Mouse (Mus musculus) gastrocnemius, adult 2 months (tissue): ENCODE data around the gene Sh3gl2. TPM values are rescaled to one million over a fixed set of nuclear protein-coding genes. Genes with fewer than 3 reads are reported as not detected.

ENCODE experiments used
- DNase-seq: peaks from one replicate; pipeline ENCODE4 v3.0.0; 2022
- H3K27ac ChIP-seq: fragments of 200-600 bp; 2 replicates; pipeline ENCODE4 v1.8.1; 2022; ENCODE audit warnings: mild to moderate bottlenecking
- H3K4me3 ChIP-seq: fragments of 200-600 bp; 2 replicates; pipeline ENCODE4 v1.8.1; 2022; ENCODE audit warnings: mild to moderate bottlenecking, moderate library complexity
- CTCF ChIP-seq: fragments of 200-600 bp; IDR thresholded peaks from 2 replicates; pipeline ENCODE4 v1.8.1; 2022; ENCODE audit warnings: antibody characterized with exemption, mild to moderate bottlenecking, moderate library complexity
- intact Hi-C: fragments of 180-260 bp; cut with DNase I; formaldehyde crosslinking; loops from one replicate; pipeline ENCODE4 v1.15.1; 2025
- total RNA-seq, 2 experiments: library from RNA; stranded (reverse); gene quantifications; 2 replicates each; pipeline ENCODE4 v1.2.3; 2021

The Sh3gl2 gene
- total RNA-seq, 2 experiments from 2014 or later: 0.61 to 0.79 TPM

DNA sequence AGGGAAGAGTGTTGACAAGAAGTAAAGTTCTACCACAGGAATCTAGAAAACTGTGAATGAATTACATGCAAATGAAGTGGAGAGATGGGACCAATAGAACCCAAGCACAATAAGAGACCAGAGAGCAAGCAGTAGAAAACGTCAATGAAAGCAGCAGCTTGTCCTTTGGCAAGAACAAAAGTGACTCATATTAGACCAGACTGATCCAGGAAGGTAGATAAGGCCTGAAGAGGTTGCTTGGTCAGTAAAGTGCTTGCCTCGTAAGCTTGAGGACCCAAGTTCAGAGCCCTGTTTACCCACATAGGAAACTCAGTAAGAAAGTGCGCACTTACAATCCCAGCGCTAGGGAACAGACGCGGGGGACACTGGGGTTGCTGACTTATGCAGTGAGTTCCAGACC, 215.5 kb downstream of the Sh3gl2 start:
- intact Hi-C loops: no loop called here
- Histone ChIP-seq H3K4me3 (no peak overlapping the region), H3K27ac (no peak overlapping the region)
- no peak for DNase-seq
- no peak for TF ChIP-seq CTCF

DNA sequence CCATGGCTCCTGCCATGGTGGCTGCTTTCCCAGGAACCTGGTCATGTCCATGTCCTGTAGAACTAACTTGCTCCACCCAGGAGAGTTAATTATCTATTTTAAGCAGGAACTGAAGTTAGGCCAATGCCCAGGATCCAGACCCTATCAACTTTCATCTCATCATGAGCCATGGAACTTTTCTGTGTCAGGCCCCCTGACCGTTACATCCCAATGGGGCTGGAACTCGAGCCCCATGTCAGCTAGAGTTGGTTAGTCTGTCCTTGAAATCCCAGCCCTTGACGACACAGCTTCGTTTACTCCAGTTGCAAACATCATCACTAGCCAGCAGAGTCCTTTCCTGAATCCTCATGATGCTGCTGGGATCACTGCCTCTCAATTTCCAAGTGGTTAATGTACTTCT, 221.3 kb downstream of the Sh3gl2 start:
- TF ChIP-seq CTCF: no peak
- peak overlapping the region; percentile 79 for H3K27ac ChIP-seq
- intact Hi-C loops: loop anchor here (1.0 kb wide), 1 partner anchor 8 kb away; no protein-coding TSS in a partner anchor
- peak; percentile 73 for DNase-seq
- no peak overlapping the region for H3K4me3 ChIP-seq

DNA sequence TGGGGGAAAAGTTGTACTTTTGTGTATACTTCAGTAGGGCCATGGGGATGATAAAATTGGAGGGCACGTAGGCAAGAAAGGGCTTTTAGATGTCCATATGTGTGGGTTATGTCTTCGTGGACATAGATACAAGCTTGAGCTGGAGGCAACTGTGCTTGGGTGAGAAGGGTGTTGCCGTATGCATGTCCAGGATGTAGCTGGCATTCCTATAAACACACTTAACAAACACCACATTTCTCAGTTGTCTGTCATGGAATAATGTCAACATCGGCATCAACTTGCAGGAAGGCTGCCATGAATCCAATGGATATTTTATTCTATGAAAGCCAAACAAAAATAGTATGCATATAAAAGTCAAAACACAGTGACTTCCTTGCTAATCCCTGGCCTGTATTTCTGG, 227.9 kb downstream of the Sh3gl2 start:
- intact Hi-C loops: no loop called here
- Histone ChIP-seq H3K27ac (no peak overlapping the region; the same call in 1 of the 2 replicates), H3K4me3 (no peak overlapping the region)
- no peak for TF ChIP-seq CTCF
- no peak for DNase-seq

DNA sequence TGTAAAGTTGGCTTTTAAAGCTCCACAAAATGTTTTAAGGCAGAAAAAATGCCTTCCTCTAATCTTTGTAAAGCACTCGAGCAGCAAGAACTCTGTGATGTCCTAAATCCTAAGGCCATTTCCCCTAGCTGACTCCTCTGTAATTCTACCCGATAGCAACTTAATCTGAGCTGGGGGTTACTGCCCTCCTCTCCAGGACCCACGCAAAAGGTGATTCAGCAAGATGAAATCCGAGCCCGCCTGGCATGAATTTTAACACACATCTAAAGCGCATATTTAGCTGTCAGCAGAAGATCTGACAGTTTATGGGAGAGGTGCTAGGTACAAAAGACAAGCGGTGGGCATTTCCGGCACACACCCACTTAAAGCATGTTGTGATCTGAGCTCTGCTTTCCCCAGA, 229.8 kb downstream of the Sh3gl2 start:
- intact Hi-C loops: loop anchor here (1.0 kb wide), 1 partner anchor 8 kb away; no protein-coding TSS in a partner anchor
- peak; percentile 82 for DNase-seq
- TF ChIP-seq CTCF: no peak
- Histone ChIP-seq H3K27ac (peak overlapping the region; percentile 82), H3K4me3 (no peak overlapping the region)

DNA sequence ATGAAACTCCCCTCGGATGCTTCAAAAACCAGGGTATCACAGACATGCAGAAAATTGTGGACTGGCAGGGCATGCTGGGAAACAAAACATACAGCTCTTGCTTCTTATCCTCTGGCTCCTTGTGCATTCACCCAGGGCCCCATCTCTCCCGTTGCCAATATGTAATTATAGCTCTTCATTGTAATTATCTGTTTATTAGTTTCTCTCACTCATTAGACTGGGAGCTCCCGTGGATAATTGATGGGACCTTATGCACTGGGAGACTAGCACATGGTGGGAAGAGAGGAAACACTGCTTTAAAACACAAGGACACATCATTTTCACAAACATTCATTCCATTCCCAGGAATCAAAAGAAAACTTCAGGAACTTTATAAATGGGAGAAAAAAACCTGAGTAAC, 233.9 kb downstream of the Sh3gl2 start:
- Histone ChIP-seq H3K27ac (no peak overlapping the region), H3K4me3 (no peak overlapping the region)
- no peak for TF ChIP-seq CTCF
- no peak for DNase-seq
- intact Hi-C loops: no loop called here

DNA sequence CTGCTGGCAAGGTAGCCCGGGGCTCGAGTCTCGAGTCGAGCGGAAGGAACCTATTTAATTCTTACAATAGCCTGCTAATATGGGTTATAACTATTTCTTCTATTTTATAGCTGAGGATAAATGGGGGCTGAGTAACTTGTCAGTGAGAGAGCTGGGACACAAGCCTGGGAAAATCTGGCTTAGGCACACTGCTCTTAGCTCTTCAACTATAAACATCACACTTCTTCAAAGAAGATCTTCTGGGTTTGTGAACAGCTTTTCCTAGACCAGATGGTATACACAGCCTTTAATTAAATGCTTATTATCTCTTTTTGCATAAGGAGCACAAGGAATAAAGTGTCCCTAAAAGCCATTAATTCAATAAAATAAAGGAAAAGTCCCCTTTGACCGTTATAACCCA, 278.7 kb downstream of the Sh3gl2 start:
- Histone ChIP-seq H3K27ac (no peak overlapping the region), H3K4me3 (no peak overlapping the region)
- intact Hi-C loops: no loop called here
- TF ChIP-seq CTCF: no peak
- DNase-seq: no peak

DNA sequence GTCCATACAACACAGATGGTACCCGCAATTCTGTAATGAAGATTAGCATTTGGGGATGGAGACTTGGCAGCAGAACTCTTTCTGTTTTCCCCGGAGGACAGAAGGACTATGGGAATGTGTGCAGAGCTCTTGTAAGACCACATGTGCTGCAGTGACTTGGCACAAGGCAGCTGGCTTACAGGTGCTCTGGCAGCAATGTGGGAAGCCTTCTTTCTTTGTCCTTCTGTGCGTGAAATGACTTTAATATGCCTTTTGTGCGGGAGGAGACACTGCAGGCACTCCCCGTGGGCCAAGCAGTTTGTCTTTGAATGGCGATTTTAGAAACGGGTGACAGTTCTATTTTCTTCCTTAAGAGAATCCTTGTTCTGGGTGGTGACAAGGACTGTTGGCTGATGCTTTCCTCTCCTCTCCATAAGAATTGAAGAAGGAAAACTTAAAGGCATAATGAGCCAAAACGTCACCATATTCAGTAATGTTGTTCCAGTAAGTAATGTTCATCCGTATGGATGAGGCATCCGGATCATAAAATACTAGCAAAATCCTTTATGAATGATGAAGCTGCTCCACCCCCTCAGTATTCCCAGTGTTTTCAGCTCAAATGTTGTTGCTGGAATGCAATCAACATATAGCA, 281.5 kb downstream of the Sh3gl2 start:
- DNase-seq: no peak
- intact Hi-C loops: no loop called here
- H3K27ac ChIP-seq: no peak overlapping the region
- no peak overlapping the region for H3K4me3 ChIP-seq
- TF ChIP-seq CTCF: no peak

DNA sequence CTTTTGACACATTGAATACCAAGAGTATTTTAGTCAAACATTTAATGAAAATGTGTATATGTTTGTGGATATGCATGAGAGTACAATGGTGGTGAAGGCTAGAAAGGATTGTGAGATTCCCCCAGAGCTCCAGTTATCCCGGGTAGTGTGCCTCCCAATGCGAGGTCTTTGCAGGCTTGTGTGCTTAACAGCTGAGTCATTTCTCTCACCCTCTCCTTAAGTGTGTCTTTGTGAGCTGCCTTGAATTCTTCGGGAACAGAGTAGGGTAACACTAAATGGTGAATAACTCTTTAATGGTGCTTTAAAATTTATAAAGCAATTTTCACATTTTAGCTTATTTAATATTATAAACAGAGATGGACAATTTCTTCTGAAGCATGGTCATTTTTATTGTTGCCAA, 300.8 kb downstream of the Sh3gl2 start:
- intact Hi-C loops: no loop called here
- Histone ChIP-seq H3K27ac (no peak overlapping the region), H3K4me3 (no peak overlapping the region)
- no peak for DNase-seq
- no peak for TF ChIP-seq CTCF

DNA sequence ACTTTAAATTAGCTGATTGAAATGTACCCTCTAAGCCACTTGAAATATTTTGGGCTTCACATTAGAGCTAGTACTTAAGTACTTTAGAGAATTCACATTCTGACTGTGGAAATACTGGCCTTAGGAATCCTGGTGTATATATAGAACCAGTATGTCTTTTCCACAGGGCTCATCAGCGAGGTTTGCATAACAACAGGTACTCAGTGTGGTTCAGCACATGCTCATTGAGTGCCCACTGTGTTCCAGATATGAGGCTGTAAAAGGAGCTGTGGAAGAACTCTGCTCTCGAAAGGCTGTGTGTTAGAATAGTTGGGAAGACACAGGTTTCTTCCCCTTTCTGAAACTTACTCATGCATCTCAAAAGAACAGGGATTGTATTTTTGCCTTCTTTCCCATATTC, 302.1 kb downstream of the Sh3gl2 start:
- DNase-seq: no peak
- Histone ChIP-seq H3K27ac (no peak overlapping the region), H3K4me3 (no peak overlapping the region)
- no peak for TF ChIP-seq CTCF
- intact Hi-C loops: no loop called here

DNA sequence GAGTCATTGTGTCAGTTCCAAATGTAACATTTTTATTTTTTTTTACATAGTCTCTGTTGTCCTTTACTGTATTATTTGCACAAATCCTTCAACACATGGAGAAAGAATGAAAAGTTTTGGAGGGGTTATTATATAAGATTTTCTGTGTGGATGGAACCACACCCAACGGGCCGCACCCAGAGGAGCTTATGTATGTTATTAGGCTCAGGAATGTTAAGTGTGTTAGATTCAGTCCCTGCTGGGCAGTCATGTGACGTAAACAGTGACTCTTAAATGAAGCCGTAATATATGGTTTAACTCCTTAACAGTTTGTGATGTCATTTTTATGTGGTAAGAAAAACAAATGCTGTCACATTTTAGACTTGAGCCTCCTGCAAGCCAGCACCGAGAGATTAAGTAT, 302.6 kb downstream of the Sh3gl2 start:
- no peak for DNase-seq
- TF ChIP-seq CTCF: no peak
- intact Hi-C loops: no loop called here
- Histone ChIP-seq H3K4me3 (no peak overlapping the region), H3K27ac (no peak overlapping the region)

DNA sequence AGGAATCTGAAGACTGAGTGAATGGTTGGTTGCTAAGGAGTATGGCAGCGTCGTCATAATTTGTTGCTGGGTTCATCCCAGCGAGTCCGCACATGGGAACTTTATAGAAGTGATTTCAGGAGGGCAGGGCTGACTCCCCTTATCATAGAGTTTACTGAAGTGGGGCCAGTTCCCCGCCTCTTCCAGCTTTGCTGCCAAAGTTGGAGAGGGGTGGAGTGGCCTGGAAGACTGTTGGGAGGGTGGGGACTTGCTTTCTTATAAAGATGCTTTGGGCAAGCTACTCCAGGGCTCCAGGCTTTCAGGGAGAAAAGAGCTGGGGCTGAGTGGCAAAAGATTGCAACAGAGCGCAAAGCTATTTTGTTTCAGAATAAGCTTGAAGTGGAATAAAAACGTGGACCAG, 308.4 kb downstream of the Sh3gl2 start:
- DNase-seq: peak; percentile 44
- TF ChIP-seq CTCF: no peak
- 0 out of 2 replicates have a peak overlapping the region, but pooled peaks have one; percentile 2 for H3K27ac ChIP-seq
- intact Hi-C loops: loop anchor here (5.0 kb wide), 1 partner anchor 106 kb away; no protein-coding TSS in a partner anchor
- peak overlapping the region; percentile 75 for H3K4me3 ChIP-seq

DNA sequence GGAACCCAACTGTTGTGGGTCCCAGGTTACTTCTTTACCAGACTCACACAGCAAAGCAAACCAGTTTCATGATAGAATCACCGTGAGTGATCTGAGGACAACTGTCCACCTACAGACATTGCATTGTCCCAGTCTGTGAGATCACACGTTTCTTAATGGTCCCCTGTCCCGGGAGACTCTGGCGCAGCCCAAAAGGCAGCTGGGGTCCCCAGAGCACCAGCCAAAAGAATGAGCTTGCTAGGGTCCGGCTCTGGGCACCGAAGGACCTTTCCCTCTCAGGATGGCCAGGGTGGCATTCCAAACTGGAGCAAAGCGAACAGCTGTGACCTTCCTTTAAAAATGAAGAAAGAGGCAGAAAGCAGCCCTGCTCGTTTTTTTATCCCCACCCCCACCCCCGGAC, 308.9 kb downstream of the Sh3gl2 start, which contains the start of gene Adamtsl1:
Gene Adamtsl1 (plus strand): TSS at position 381 of the 400 bp plus-strand sequence.
- Histone ChIP-seq H3K27ac (peak within 1 kb of the TSS; percentile 32), H3K4me3 (peak within 1 kb of the TSS; percentile 75)
- intact Hi-C loops: loop anchor here (5.0 kb wide), 1 partner anchor 106 kb away; no protein-coding TSS in a partner anchor
- no peak for TF ChIP-seq CTCF
- DNase-seq: no peak

DNA sequence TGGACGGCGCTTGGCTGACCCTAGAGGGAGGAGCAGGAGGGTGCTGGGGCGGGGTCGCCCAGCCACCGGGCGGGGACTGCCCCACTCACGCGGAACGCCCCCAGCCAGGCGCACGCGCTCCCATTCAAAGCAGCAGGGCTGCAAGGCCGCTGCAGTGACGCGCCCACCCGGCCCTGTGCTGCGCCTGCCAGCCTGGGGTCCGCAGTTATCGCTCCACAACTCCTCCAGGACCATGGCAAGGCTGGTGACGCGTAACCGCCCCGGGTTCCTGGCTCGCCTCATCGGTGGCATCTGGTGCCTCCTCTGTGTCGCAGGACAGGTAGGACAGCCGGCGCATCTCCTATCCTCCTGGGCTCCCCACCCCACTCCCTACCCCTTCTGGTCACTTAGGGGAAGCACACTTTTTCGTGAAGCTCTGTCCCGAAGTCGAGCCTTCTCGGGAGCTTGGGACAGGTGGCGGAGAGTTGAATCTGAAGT, 309.3 kb downstream of the Sh3gl2 start:
- TF ChIP-seq CTCF: peak; percentile 27
- Histone ChIP-seq H3K4me3 (peak overlapping the region; percentile 75), H3K27ac (peak overlapping the region; percentile 32; the same call in 1 of the 2 replicates)
- intact Hi-C loops: loop anchor here (5.0 kb wide), 1 partner anchor 107 kb away; no protein-coding TSS in a partner anchor
- peak; percentile 58 for DNase-seq
